Mouse (Mus musculus) lung, adult 2 months (tissue): ENCODE measurements around the gene Naa50.

ENCODE experiments used
- CTCF ChIP-seq: fragments of 200-500 bp; IDR thresholded peaks from 2 replicates; pipeline ENCODE4 v1.5.1; 2011; ENCODE audit warnings: mild to moderate bottlenecking, low read length, control low read depth; ENCODE audit not compliant: insufficient read depth
- POLR2A ChIP-seq: fragments of 200-500 bp; IDR thresholded peaks from 2 replicates; pipeline ENCODE4 v1.6.1; 2011; ENCODE audit warnings: low read depth, mild to moderate bottlenecking, control low read depth, low read length, borderline replicate concordance; ENCODE audit errors: extremely low read depth

- no peak for TF ChIP-seq POLR2A
- no peak for TF ChIP-seq CTCF
These were observed 34.4 kb downstream of the Naa50 start for GRCm38 (mm10) chr16:44173966-44174530.
